Comparison of ENCODE assay signal across 11 mouse cellular contexts in the genomic region with DNA sequence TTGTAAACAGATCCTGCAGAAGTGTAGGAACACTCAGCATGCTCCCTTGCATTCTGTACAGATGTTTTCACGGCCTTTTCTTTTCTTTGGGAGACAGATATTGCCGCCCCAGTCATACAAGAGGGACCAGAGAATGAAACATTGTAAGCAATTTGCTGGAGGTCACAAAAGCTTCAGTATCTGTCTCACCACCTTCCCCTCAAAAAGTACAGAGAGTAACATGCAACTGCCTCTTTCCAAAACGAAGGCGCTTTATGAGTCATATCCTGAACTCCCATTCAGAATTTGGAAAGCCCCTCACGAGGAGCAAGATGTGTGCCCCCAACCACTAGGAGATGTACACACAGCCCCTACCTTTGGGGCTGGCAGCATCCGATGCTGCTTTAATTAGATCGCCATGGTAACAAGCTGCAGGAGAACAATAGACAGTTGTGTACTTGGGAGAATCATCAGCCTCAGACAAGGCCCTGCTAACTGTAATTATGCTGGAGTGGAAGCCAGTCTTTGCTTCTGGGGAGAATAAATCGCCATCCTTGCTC.
DNase-seq lines count a peak whose midpoint lies in the region; ATAC-seq lines count a peak whose summit lies in the region.
"Had no signal": no experiment of that assay in that cellular context is flagged by ENCODE, and none has a peak within 500 bp of the region (broad histone marks: within the 10 kb centered on the region; RNA-seq: fewer than 3 reads in every experiment).

No protein-coding gene starts in this region.

- DNase-seq in neural tube, embryonic 11.5 days (ENCODE audit: low spot score), result peak; percentile 37
- no peak for DNase-seq in neural tube, embryonic 10.5 days (ENCODE audit: extremely low spot score, low spot score)
- peak; percentile 16 for DNase-seq in hindbrain, embryonic 10.5 days (ENCODE audit: low spot score)
- DNase-seq in mesoderm, embryonic 11.5 days (ENCODE audit: low read depth, low spot score), result peak; percentile 30
- DNase-seq in telencephalon, adult 2 months (ENCODE audit: low read depth, low spot score), result peak; percentile 42
- DNase-seq in gastrocnemius, adult 8-10 months (ENCODE audit: low spot score in 2 of 2), result no peak
- no peak for DNase-seq in thymus, postnatal 10 days (ENCODE audit: low spot score in 2 of 2)
- no peak for DNase-seq in spleen, postnatal 10 days (ENCODE audit: low spot score in 2 of 2)
- DNase-seq: cerebellum, postnatal 10 days; gastrocnemius, postnatal 10 days; liver had no signal

- peak; percentile 83 for ATAC-seq in neural tube, embryonic 11.5 days (ENCODE audit: insufficient read depth, low FRiP score, low TSS enrichment)

- H3K9me3 ChIP-seq in neural tube, embryonic 11.5 days (ENCODE audit: control insufficient read depth, low read length), result no peaks in the 10 kb centered on the region
- H3K9me3 ChIP-seq in hindbrain, embryonic 10.5 days, result no peaks in the 10 kb centered on the region

- WGBS in neural tube, embryonic 11.5 days, result 62% methylated on average over 8 of the region's 8 CpGs
- 62% methylated on average over 8 of the region's 8 CpGs for WGBS in hindbrain, embryonic 10.5 days

- no peak overlapping the region for H3K9ac ChIP-seq in neural tube, embryonic 11.5 days (ENCODE audit: low read length)

- no peaks in the 10 kb centered on the region for H3K27me3 ChIP-seq in neural tube, embryonic 11.5 days (ENCODE audit: control insufficient read depth, insufficient read depth, low read length)
- H3K27me3 ChIP-seq in hindbrain, embryonic 10.5 days (ENCODE audit: insufficient read depth, poor library complexity, severe bottlenecking), result no peaks in the 10 kb centered on the region

- no peak overlapping the region for H3K27ac ChIP-seq in neural tube, embryonic 11.5 days (ENCODE audit: low read depth, low read length)
- peak overlapping the region; percentile 68 for H3K27ac ChIP-seq in hindbrain, embryonic 10.5 days

- no peak overlapping the region for H3K4me2 ChIP-seq in neural tube, embryonic 11.5 days (ENCODE audit: low read depth)

- H3K4me3 ChIP-seq in neural tube, embryonic 11.5 days (ENCODE audit: low read depth, low read length), result no peak overlapping the region
- no peak overlapping the region for H3K4me3 ChIP-seq in hindbrain, embryonic 10.5 days

- peaks cover 9% of the 10 kb centered on the region for H3K4me1 ChIP-seq in neural tube, embryonic 11.5 days (ENCODE audit: control insufficient read depth, insufficient read depth, low read length)
- H3K4me1 ChIP-seq in hindbrain, embryonic 10.5 days (replicated peaks), result peaks cover 15% of the 10 kb centered on the region

- no peaks in the 10 kb centered on the region for H3K36me3 ChIP-seq in neural tube, embryonic 11.5 days (ENCODE audit: control insufficient read depth, insufficient read depth, low read length)
- no peaks in the 10 kb centered on the region for H3K36me3 ChIP-seq in hindbrain, embryonic 10.5 days

Comparison
In these comparisons a context has a peak if more than half of its experiments do, and no peak if none do; other contexts are left out.
1. DNase-seq: peak in neural tube, embryonic 11.5 days (single experiment), hindbrain, embryonic 10.5 days (single experiment), mesoderm, embryonic 11.5 days (single experiment) and telencephalon, adult 2 months (single experiment); none in neural tube, embryonic 10.5 days (single experiment), gastrocnemius, adult 8-10 months (0 of 2), thymus, postnatal 10 days (0 of 2) and spleen, postnatal 10 days (0 of 2).